Mouse (Mus musculus): ENCODE results near the gene Ugt1a1. TPM values are rescaled to one million over a fixed set of nuclear protein-coding genes. Genes with fewer than 3 reads are reported as not detected.

Ugt1a1 gene
- polyA plus RNA-seq, 1 experiment from 2014 or later = not detected

DNA sequence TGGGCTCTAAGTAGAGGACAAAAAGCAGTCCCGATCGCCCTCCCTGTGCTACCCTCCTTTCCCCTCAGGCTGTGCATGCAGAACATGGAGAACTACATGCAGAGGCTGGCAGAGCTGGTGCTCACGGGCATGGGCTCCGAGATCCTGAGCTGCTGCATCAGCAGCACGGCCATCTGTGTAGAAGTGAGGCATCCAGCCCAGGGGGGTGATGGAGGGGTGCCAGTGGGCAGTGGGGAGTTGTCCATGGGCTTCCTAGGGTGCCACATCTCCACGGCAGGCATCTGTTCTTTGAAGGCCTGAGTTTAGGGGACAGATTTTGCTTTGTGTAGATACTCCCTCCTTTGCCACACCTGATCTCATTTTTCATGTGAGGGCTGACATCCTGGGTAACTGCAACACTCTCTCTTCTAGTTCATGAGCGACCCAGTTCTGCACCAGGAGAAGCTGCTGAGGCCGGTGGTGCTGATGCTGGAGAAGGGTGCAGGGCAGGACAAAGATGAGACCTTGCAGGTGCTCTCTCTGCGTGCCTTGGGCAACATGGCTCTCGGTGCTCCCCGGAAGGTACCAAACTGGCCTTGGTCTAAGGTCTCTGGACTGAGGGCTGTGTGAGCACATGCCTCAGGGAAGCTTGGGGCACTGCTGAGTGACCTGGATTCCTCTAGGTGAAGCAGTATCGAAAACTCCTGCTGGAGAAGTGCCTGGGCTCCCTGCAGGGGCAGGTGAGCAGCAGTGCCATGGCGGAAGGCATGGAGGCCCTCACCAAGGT lies 44.4 kb downstream of the Ugt1a1 start:
- H3K4me1 ChIP-seq (ENCODE audit: control insufficient read depth in 2 of 2, insufficient read depth in 2 of 2, low read length in 2 of 2) = peaks cover 6 to 7% of the 10 kb centered on the region in 2 experiments
- H3K27me3 ChIP-seq (ENCODE audit: control insufficient read depth, insufficient read depth, low read length) = no peaks in the 10 kb centered on the region
- 74% methylated on average over 13 of the region's 13 CpGs for WGBS
- H3K9ac ChIP-seq (ENCODE audit: low read length) = no peak overlapping the region
- no peak overlapping the region for H3K4me2 ChIP-seq (ENCODE audit: low read length)
- no peak overlapping the region for H3K4me3 ChIP-seq (ENCODE audit: control insufficient read depth in 1 of 2, insufficient read depth in 1 of 2, low read depth in 1 of 2, low read length in 2 of 2)
- peaks cover 56% of the 10 kb centered on the region for H3K9me3 ChIP-seq (ENCODE audit: control insufficient read depth, low read length)
- no peak overlapping the region for H3K27ac ChIP-seq (replicated peaks in 1 of 2; ENCODE audit: control insufficient read depth in 1 of 2, insufficient read depth in 1 of 2, low read depth in 2 of 2, low read length in 2 of 2)
- ATAC-seq (ENCODE audit: insufficient number of reproducible peaks, insufficient read depth, low FRiP score, low read depth) = no peak
- H3K36me3 ChIP-seq (ENCODE audit: control insufficient read depth, insufficient read depth, low read length) = peaks cover 12% of the 10 kb centered on the region

DNA sequence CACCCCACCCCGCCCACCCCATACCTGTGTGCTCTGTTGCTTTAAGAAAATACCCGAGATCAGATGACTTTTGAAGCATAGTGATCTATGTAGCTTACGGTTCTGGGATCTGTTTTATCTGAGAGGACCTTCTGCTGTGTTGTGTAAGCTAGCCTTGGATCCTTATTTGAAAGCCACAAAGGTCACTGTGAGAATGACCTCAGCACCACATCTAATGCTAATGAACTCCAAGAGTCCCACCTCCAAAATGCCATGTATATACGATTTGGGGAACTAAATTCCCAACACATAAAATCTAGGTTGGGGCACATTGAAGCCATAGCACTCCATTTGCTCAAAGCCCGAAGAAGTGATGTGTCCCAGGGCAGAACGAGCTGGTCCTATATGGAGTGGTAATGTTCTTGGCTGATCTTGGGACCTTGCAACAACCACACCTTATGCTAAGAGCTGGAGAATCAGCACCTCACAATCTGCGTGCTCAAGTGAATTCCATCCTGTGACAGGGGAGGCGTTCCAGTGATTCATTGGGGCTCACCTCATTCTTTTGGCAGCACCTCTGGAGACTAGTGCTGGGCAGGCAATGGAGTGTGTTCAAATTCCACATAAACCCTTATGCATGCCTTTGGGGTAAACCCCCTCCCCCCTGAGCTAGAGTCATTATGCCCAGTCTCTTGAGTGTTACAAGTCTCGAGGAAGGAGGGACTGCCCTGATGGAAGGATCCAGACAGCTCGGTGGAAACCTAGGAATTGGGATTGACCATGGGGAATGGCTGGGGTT lies 45.3 kb downstream of the Ugt1a1 start:
- peaks cover 21% of the 10 kb centered on the region for H3K36me3 ChIP-seq (ENCODE audit: control insufficient read depth, insufficient read depth, low read length)
- no peak overlapping the region for H3K4me2 ChIP-seq (ENCODE audit: low read length)
- H3K27ac ChIP-seq (replicated peaks in 1 of 2; ENCODE audit: control insufficient read depth in 1 of 2, insufficient read depth in 1 of 2, low read depth in 2 of 2, low read length in 2 of 2) = no peak overlapping the region
- WGBS = 71% methylated on average over 10 of the region's 10 CpGs
- no peak overlapping the region for H3K4me3 ChIP-seq (ENCODE audit: control insufficient read depth in 1 of 2, insufficient read depth in 1 of 2, low read depth in 1 of 2, low read length in 2 of 2)
- ATAC-seq (ENCODE audit: insufficient number of reproducible peaks, insufficient read depth, low FRiP score, low read depth) = no peak
- H3K9me3 ChIP-seq (ENCODE audit: control insufficient read depth, low read length) = peaks cover 50% of the 10 kb centered on the region
- H3K4me1 ChIP-seq (ENCODE audit: control insufficient read depth in 2 of 2, insufficient read depth in 2 of 2, low read length in 2 of 2) = peaks cover 7 to 12% of the 10 kb centered on the region in 2 experiments
- H3K27me3 ChIP-seq (ENCODE audit: control insufficient read depth, insufficient read depth, low read length) = no peaks in the 10 kb centered on the region
- H3K9ac ChIP-seq (ENCODE audit: low read length) = no peak overlapping the region

DNA sequence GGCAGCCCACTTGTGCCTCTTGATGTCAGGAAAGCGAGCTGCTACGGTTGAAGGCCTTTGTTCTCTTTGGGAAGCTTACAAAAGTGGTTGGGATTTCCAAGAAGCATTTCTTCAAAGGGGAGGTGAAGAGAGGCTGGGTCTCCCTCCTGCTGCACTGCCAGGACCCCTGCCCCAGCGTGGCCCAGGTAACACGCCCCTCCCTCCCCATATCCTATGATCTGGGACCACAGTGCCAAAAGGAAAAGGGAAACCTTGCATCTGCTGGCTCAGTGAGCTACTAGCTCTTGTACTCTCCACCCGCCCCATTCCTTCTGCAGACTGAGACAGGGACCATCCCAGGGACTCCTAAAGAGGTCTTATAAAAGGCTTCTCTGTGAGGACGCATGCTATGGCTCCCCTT lies 45.9 kb downstream of the Ugt1a1 start:
- Histone ChIP-seq H3K4me2 (ENCODE audit: low read length) (no peak overlapping the region), H3K9me3 (ENCODE audit: control insufficient read depth, low read length) (peaks cover 44% of the 10 kb centered on the region), H3K4me3 (ENCODE audit: control insufficient read depth in 1 of 2, insufficient read depth in 1 of 2, low read depth in 1 of 2, low read length in 2 of 2) (no peak overlapping the region), H3K27me3 (ENCODE audit: control insufficient read depth, insufficient read depth, low read length) (no peaks in the 10 kb centered on the region), H3K4me1 (ENCODE audit: control insufficient read depth in 2 of 2, insufficient read depth in 2 of 2, low read length in 2 of 2) (peaks cover 7 to 18% of the 10 kb centered on the region in 2 experiments), H3K36me3 (ENCODE audit: control insufficient read depth, insufficient read depth, low read length) (peaks cover 27% of the 10 kb centered on the region), H3K9ac (ENCODE audit: low read length) (no peak overlapping the region), H3K27ac (replicated peaks in 1 of 2; ENCODE audit: control insufficient read depth in 1 of 2, insufficient read depth in 1 of 2, low read depth in 2 of 2, low read length in 2 of 2) (no peak overlapping the region)
- WGBS = 76% methylated on average over 6 of the region's 6 CpGs
- no peak for ATAC-seq (ENCODE audit: insufficient number of reproducible peaks, insufficient read depth, low FRiP score, low read depth)

DNA sequence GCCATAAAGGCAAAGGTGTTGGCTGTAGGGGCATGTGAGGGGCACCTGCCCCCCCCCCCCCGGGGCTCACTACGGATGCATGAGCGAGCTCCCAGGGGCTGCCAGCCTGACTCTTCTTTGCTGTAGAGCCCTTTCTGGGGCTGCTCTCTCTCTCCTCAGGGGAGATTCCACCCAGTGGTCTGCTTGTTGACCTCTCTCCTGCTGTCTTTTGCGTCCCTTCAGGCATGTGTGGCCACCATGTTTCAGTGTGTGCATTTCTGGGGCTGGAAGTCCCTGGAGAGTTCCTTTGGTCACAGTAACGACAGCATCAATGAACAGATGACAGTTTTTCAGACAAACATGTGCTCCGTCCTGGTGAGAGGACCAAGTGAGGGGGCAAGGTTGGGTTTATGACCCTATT lies 46.6 kb downstream of the Ugt1a1 start:
- Histone ChIP-seq H3K9ac (ENCODE audit: low read length) (no peak overlapping the region), H3K27ac (replicated peaks in 1 of 2; ENCODE audit: control insufficient read depth in 1 of 2, insufficient read depth in 1 of 2, low read depth in 2 of 2, low read length in 2 of 2) (no peak overlapping the region), H3K27me3 (ENCODE audit: control insufficient read depth, insufficient read depth, low read length) (no peaks in the 10 kb centered on the region), H3K4me2 (ENCODE audit: low read length) (no peak overlapping the region), H3K36me3 (ENCODE audit: control insufficient read depth, insufficient read depth, low read length) (peaks cover 34% of the 10 kb centered on the region), H3K9me3 (ENCODE audit: control insufficient read depth, low read length) (peaks cover 37% of the 10 kb centered on the region), H3K4me1 (ENCODE audit: control insufficient read depth in 2 of 2, insufficient read depth in 2 of 2, low read length in 2 of 2) (peaks cover 7 to 22% of the 10 kb centered on the region in 2 experiments), H3K4me3 (ENCODE audit: control insufficient read depth in 1 of 2, insufficient read depth in 1 of 2, low read depth in 1 of 2, low read length in 2 of 2) (no peak overlapping the region)
- 68% methylated on average over 6 of the region's 6 CpGs for WGBS
- ATAC-seq (ENCODE audit: insufficient number of reproducible peaks, insufficient read depth, low FRiP score, low read depth) = no peak

GRCm38 (mm10) chr1:88258881-88259642 lies 47.3 kb downstream of the Ugt1a1 start:
- 64% methylated on average over 8 of the region's 8 CpGs for WGBS
- Histone ChIP-seq H3K27me3 (ENCODE audit: control insufficient read depth, insufficient read depth, low read length) (no peaks in the 10 kb centered on the region), H3K4me1 (ENCODE audit: control insufficient read depth in 2 of 2, insufficient read depth in 2 of 2, low read length in 2 of 2) (peaks cover 7 to 22% of the 10 kb centered on the region in 2 experiments), H3K4me2 (ENCODE audit: low read length) (no peak overlapping the region), H3K27ac (replicated peaks in 1 of 2; ENCODE audit: control insufficient read depth in 1 of 2, insufficient read depth in 1 of 2, low read depth in 2 of 2, low read length in 2 of 2) (no peak overlapping the region), H3K4me3 (ENCODE audit: control insufficient read depth in 1 of 2, insufficient read depth in 1 of 2, low read depth in 1 of 2, low read length in 2 of 2) (no peak overlapping the region), H3K9ac (ENCODE audit: low read length) (0 out of 2 replicates have a peak overlapping the region, but pooled peaks have one; percentile 1), H3K9me3 (ENCODE audit: control insufficient read depth, low read length) (peaks cover 30% of the 10 kb centered on the region), H3K36me3 (ENCODE audit: control insufficient read depth, insufficient read depth, low read length) (peaks cover 41% of the 10 kb centered on the region)
- no peak for ATAC-seq (ENCODE audit: insufficient number of reproducible peaks, insufficient read depth, low FRiP score, low read depth)

DNA sequence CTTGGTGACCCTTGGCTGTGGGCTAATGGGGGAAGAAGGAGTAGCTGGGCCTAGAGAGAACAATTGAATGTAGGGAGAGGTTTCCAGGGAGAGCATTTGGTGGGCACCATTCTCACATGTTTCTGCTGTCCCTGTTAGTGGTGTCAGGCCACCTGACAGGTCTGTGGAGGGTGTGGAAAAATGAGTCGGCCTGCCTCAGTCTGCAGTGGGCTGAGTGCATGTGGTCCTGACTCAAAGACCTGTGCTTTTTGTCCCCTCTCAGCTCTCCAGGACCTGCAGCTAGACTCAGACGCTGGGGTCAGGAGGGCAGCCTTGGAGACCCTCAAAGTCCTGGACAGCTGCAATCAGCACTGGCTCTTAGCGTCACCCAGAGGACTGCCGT lies 47.9 kb downstream of the Ugt1a1 start:
- H3K4me1 ChIP-seq (ENCODE audit: control insufficient read depth in 2 of 2, insufficient read depth in 2 of 2, low read length in 2 of 2) = peaks cover 7 to 23% of the 10 kb centered on the region in 2 experiments
- no peak overlapping the region for H3K4me3 ChIP-seq (ENCODE audit: control insufficient read depth in 1 of 2, insufficient read depth in 1 of 2, low read depth in 1 of 2, low read length in 2 of 2)
- H3K36me3 ChIP-seq (ENCODE audit: control insufficient read depth, insufficient read depth, low read length) = peaks cover 46% of the 10 kb centered on the region
- H3K9me3 ChIP-seq (ENCODE audit: control insufficient read depth, low read length) = peaks cover 24% of the 10 kb centered on the region
- WGBS = 69% methylated on average over 4 of the region's 4 CpGs
- H3K4me2 ChIP-seq (ENCODE audit: low read length) = no peak overlapping the region
- no peak overlapping the region for H3K27ac ChIP-seq (replicated peaks in 1 of 2; ENCODE audit: control insufficient read depth in 1 of 2, insufficient read depth in 1 of 2, low read depth in 2 of 2, low read length in 2 of 2)
- H3K27me3 ChIP-seq (ENCODE audit: control insufficient read depth, insufficient read depth, low read length) = no peaks in the 10 kb centered on the region
- no peak for ATAC-seq (ENCODE audit: insufficient number of reproducible peaks, insufficient read depth, low FRiP score, low read depth)
- H3K9ac ChIP-seq (ENCODE audit: low read length) = no peak overlapping the region

GRCm38 (mm10) chr1:88260114-88260513 lies 48.4 kb downstream of the Ugt1a1 start:
- Histone ChIP-seq H3K36me3 (ENCODE audit: control insufficient read depth, insufficient read depth, low read length) (peaks cover 51% of the 10 kb centered on the region), H3K9ac (ENCODE audit: low read length) (no peak overlapping the region), H3K27ac (replicated peaks in 1 of 2; ENCODE audit: control insufficient read depth in 1 of 2, insufficient read depth in 1 of 2, low read depth in 2 of 2, low read length in 2 of 2) (no peak overlapping the region), H3K4me3 (ENCODE audit: control insufficient read depth in 1 of 2, insufficient read depth in 1 of 2, low read depth in 1 of 2, low read length in 2 of 2) (no peak overlapping the region), H3K4me1 (ENCODE audit: control insufficient read depth in 2 of 2, insufficient read depth in 2 of 2, low read length in 2 of 2) (peaks cover 7 to 27% of the 10 kb centered on the region in 2 experiments), H3K4me2 (ENCODE audit: low read length) (no peak overlapping the region), H3K9me3 (ENCODE audit: control insufficient read depth, low read length) (peaks cover 19% of the 10 kb centered on the region), H3K27me3 (ENCODE audit: control insufficient read depth, insufficient read depth, low read length) (no peaks in the 10 kb centered on the region)
- no peak for ATAC-seq (ENCODE audit: insufficient number of reproducible peaks, insufficient read depth, low FRiP score, low read depth)
- WGBS = 72% methylated on average over 6 of the region's 6 CpGs
